Mouse (Mus musculus) G1E-ER4 (cell line): ENCODE data around the gene Kif16b. TPM values are rescaled to one million over a fixed set of nuclear protein-coding genes. Genes with fewer than 3 reads are reported as not detected.

ENCODE experiments used
- GATA1 ChIP-seq: IDR thresholded peaks from one replicate; pipeline ENCODE4 v1.8.0; 2012; ENCODE audit warnings: low read length, inconsistent platforms
- polyA plus RNA-seq: library from polyadenylated mRNA; stranded (reverse); fragments of >175 nt; gene quantifications from 2 replicates; pipeline ENCODE4 v1.2.3, GENCODE M21; 2012

The Kif16b gene
- polyA plus RNA-seq, 1 experiment = 4.1 TPM

DNA sequence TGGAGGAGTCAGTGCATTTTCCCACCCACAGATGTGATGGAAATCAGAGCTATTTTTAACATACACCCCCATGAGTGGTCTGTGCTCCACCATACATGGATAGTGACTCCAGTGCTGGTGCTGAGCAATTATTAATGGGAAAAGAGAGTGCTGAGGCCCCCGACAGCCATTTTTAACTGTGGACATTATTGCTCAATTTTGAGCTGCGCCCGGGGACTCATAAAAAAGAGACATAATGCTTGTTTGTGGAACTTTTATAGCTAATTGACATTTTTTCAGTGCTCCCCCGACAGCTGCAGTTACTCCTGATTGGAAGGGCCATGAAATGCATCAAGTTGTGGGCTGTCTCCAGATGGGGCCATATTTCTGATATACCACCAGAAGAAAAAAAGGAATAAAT is 302.1 kb downstream of the Kif16b start:
- no peak for TF ChIP-seq GATA1

DNA sequence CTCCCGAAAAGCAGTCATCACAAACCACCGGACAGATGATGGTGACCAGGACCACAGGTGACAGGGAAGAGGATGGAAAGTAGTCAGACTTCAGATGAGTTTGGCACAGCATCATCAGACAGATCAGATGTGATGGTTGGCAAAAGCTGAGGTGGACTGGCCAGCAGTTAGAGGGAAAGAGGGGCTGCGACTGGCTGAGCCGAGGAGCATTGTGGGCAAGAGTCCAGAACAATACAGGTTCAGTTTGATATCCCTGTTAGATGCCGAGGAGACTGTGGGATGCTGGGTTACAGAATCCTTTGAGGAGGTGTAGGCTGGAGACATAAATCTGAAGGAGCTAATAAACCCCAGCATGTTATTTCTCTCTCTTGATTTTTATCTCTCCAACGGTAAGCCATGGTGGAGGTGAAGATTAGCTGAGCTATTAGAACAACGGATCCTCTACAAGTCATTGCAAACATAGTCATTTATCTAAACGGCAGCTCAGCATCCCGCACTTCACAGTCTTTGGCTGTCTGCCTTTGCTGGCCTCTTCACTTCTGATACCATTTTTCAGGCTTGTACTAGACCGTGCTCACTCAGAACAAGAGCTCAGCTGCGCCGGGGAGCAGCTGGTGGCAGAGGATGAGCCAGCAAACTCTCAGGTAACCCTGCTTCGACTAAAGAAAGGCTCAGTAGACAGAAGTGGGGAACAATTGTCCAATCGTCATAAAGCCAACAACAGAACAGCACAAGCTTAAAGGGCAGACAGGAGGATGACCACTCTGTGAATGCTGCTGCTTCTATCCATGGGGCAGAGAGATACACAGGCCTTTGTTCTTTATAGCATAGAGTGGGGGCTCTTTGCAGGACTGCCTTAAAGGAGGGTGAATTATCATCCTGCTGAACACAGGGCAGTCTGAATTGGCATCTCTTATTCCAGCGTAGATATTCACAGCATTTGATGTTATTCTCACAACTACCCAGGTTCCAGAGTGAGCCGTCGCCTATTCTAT is 304.9 kb downstream of the Kif16b start:
- no peak for TF ChIP-seq GATA1

DNA sequence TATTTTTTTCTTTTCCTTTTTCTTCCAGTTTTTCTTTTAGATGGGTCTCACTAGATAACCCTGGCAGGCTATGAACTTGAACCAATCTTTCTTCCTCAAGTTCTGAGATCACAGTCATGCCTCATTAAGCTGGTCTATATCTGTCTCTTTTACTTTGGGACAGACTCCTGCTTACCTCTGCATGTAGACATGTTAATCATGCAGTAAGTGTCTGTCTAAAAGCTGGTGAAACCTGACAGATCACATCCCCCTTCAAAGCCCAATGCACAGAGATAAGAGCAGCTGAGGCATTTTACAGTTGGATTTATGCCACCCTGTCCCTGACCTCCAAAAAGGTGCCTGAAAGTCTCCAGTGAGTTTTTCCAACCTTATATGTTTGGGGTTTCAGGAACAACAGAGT is 310.4 kb downstream of the Kif16b start:
- no peak for TF ChIP-seq GATA1

DNA sequence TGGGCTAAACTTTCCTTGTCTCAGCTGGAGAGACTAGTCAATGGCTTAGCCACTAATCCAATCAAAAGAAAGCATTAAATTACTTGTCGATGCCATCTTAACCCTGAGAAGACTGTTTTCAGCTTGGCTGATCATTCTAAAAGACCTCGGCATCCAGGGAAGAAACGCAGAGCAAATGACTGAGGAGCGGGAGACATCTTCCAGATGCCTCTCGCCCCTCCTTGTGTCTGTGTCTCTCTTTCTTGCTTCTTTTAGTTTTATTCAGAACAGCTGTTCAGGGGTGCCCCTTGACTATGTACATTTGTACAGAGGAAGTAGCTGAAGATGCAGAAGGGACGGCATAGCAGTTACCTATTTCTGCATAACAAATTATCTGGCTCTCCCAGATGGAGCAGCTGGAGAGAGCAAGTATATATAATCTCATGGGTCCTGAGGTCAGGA is 311.0 kb downstream of the Kif16b start:
- no peak for TF ChIP-seq GATA1

DNA sequence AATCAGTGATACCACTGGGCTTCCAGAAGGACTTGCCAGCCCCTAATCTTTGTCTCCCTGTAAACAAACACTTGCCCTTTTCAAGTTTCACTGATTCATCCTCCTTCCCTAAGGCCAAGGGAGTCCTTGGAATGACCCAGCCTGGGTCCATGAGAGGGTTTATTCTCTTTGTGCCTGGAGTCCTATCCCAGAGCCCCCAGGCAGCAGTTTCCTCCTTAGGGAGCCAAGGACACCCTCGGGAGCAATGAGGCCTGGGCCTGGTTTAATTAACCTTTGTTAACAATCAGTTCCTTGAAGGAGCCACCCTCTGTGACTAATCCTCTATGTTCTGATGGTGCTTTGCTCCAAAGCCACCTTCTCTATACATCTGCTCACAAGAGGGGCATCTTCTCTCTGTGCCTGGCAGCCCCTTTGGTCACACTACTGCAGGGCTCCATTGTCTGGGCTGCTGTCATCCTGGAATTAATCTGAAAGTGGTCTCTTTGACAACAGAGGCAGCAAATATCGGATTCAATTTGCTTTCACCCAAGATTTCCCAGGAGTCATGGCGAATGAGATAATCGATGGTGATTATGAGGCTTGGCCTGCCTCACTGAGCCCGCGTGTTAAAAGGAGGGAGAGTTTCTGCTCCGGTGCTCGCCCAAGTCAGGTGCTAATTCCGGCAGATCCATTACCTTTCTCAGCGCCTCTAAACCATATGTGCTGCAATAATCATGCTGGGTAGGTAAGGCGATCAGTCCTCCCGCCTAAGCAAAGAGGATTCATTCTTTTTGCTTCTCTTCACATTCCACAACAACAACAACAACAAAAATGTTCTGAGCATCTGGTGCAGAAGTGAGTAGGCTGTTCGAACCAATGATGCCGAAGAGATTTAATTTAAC is 311.7 kb downstream of the Kif16b start:
- TF ChIP-seq GATA1 = no peak

DNA sequence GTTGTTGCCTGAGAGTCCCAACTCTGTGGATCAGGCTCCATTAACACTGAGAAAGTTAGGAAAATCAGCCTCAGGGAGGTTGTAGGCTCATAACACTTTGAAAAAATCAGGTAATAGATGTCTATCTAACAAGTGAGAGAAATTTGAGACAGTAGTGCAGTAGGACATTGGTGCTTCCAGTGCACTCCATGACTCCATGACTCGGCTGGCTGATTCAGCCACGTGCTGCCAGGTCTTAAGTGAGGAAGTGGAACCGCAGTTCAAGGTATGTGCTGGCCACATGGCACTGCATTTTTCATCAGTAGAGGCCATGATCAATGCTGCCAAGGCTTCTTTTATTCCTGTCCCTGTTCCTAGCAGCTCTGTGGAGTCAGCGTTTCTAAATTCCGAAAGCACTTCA is 315.5 kb downstream of the Kif16b start:
- no peak for TF ChIP-seq GATA1

DNA sequence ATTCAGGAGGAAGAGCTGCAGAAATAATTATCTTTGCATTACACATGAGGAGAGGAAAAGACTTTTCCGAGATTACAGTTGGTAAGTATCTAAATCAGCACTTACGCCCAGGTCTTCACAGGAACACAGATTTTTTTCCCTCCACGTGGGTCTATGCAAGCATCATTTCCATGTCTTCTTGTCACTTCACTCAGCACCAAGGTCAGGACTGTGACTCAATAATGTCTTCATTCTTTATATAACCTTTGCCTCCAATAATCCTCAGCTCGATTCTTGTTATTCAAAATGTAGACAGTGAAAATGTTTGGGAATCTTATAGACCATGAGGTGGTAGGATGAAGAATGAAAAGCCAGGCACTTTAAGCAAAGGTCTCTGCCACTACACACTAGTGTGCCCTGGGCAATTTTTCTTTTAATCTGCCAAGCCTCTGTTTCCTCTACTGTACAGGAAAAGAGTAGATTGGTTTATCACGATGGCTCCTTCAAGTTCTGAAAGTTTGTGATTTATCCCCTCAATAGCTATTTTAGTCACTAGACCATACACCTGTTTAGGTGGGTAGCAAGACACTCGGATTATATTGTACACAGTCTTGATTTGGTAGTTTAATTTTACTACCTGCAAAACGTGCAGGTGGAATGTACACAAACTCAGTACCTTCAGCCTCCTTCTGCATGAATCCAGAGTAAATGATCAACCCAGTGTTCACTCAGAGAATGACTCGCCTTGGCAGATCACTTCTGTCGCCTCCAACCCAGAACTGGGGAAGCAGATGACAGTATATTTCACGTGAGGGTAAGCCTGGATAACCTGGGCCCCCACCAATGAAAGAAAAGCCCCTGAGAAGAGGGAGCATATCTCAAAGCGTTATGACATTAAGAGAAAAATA is 316.2 kb downstream of the Kif16b start:
- no peak for TF ChIP-seq GATA1

DNA sequence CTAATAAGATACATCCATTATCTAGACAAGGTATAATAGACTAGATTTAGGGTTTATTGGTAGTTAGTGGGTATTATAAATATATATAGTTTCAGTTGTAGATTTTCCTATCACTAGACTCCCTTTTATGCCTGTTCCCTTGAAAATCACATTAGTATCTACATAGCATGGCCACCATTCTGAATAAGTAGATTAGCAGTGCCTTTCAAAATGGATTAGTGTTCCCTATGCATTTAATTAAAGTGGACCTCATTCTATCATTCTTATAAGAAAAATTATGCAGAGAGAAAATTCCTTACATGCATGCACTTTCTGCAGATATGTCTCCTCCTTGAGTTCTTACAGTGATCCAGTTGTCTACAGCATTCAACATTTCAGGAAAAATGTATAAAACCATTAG is 320.9 kb downstream of the Kif16b start:
- no peak for TF ChIP-seq GATA1

DNA sequence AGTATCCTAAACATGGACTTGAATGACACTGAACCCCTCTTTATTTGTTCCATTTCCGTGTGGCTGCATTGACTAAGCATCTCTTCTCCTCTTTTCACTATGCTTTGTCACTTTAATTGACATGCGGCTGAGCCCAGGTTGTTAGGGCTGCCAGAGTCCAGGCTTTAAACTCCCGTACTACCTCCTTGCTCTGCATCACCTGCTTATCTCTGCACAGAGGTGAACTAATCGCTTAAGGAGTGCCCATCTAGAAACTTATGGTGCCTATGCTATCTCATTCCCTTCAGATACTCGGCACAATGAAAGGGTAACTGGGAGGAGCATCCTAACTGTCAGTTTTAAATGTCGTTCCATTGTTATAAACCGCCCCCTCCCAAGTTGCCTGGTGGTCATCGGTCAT is 331.6 kb downstream of the Kif16b start:
- TF ChIP-seq GATA1 = no peak

Other genes with a start within 250 kb of the Kif16b start
- 2.6 and 3.3 TPM in 2 replicates for gene Snrpb2, start 161.5 kb upstream of the Kif16b start, polyA plus RNA-seq
- gene Otor, start 176.9 kb upstream of the Kif16b start, polyA plus RNA-seq = not detected in 2 replicates